Mouse (Mus musculus) kidney, adult 2 months (tissue): ENCODE data around the gene Upf2. TPM values are rescaled to one million over a fixed set of nuclear protein-coding genes. Genes with fewer than 3 reads are reported as not detected.

Source experiments
- DNase-seq: peaks from one replicate; pipeline ENCODE4 v3.0.0; 2021
- H3K27ac ChIP-seq: fragments of 200-500 bp; 2 replicates; pipeline ENCODE4 v1.5.1; 2012; ENCODE audit warnings: low read depth, low read length, control low read depth, inconsistent platforms; ENCODE audit not compliant: insufficient read depth
- H3K27me3 ChIP-seq: fragments of 200-500 bp; replicated peaks from 2 replicates; pipeline ENCODE4 v1.6.1; 2012; ENCODE audit warnings: mild to moderate bottlenecking, moderate library complexity, low read length, inconsistent platforms; ENCODE audit not compliant: control insufficient read depth, insufficient read depth
- H3K36me3 ChIP-seq: fragments of 200-500 bp; 2 replicates; pipeline ENCODE4 v1.6.1; 2012; ENCODE audit warnings: mild to moderate bottlenecking, moderate library complexity, low read length, inconsistent platforms; ENCODE audit not compliant: control insufficient read depth, insufficient read depth
- H3K4me1 ChIP-seq: fragments of 200-500 bp; 2 replicates; pipeline ENCODE4 v1.6.1; 2011; ENCODE audit warnings: low read length; ENCODE audit not compliant: control insufficient read depth, insufficient read depth
- H3K4me3 ChIP-seq: fragments of 200-500 bp; 2 replicates; pipeline ENCODE4 v1.5.1; 2011; ENCODE audit warnings: mild to moderate bottlenecking, low read depth, low read length, control low read depth; ENCODE audit not compliant: insufficient read depth
- CTCF ChIP-seq: fragments of 200-500 bp; conservative IDR thresholded peaks from 2 replicates; pipeline ENCODE4 v1.5.1; 2011; ENCODE audit warnings: low read depth, mild to moderate bottlenecking, control low read depth, low read length, moderate library complexity, mixed read lengths; ENCODE audit not compliant: insufficient read depth, insufficient read length
- POLR2A ChIP-seq: fragments of 200-500 bp; IDR thresholded peaks from one replicate; pipeline ENCODE4 v1.6.1; 2011; ENCODE audit warnings: low read depth, low read length, control low read depth
- WGBS: fragments of 180-500 bp; shearing (Covaris S2); methylation state at CpG from one replicate; pipeline ENCODE4 v1.1.7; 2018; 5-methylcytosine and 5-hydroxymethylcytosine counted together
- polyA plus RNA-seq: library from polyadenylated mRNA; depleted of rRNA; stranded (reverse); fragments of >200 nt; gene quantifications from 2 replicates; pipeline ENCODE4 v1.2.3, GENCODE M21; 2012

The Upf2 gene
- polyA plus RNA-seq, 1 experiment, result 4.3 TPM

GRCm38 (mm10) chr2:6071598-6072440, 120.5 kb downstream of the Upf2 start:
- peaks cover 2% of the 10 kb centered on the region; the same call in 1 of the 2 replicates for H3K4me1 ChIP-seq
- no peaks in the 10 kb centered on the region for H3K36me3 ChIP-seq
- peak; percentile 14 for DNase-seq
- no peaks in the 10 kb centered on the region for H3K27me3 ChIP-seq
- no peak overlapping the region for H3K27ac ChIP-seq
- H3K4me3 ChIP-seq, result no peak overlapping the region
- 51% methylated on average over 11 of the region's 11 CpGs for WGBS
- no peak for TF ChIP-seq POLR2A
- no peak for TF ChIP-seq CTCF

- DNase-seq, result no peak
- H3K4me1 ChIP-seq, result peaks cover 2% of the 10 kb centered on the region; the same call in 1 of the 2 replicates
Measured at GRCm38 (mm10) chr2:6072685-6073260, 121.5 kb downstream of the Upf2 start.

GRCm38 (mm10) chr2:6074891-6075529, 123.7 kb downstream of the Upf2 start:
- WGBS, result 44% methylated on average over 10 of the region's 10 CpGs
- no peak overlapping the region for H3K4me3 ChIP-seq
- H3K36me3 ChIP-seq, result no peaks in the 10 kb centered on the region
- peak; percentile 76 for DNase-seq
- H3K27me3 ChIP-seq, result no peaks in the 10 kb centered on the region
- no peak for TF ChIP-seq POLR2A
- TF ChIP-seq CTCF, result no peak
- H3K27ac ChIP-seq, result peak overlapping the region; percentile 75
- peaks cover 2% of the 10 kb centered on the region; the same call in 1 of the 2 replicates for H3K4me1 ChIP-seq

More at GRCm38 (mm10) chr2:6072685-6073260, 121.5 kb downstream of the Upf2 start:
- H3K27me3 ChIP-seq, result no peaks in the 10 kb centered on the region
- TF ChIP-seq POLR2A, result no peak
- TF ChIP-seq CTCF, result no peak
- WGBS, result 74% methylated on average over 7 of the region's 7 CpGs
- H3K27ac ChIP-seq, result no peak overlapping the region
- H3K4me3 ChIP-seq, result no peak overlapping the region
- H3K36me3 ChIP-seq, result no peaks in the 10 kb centered on the region

- no peaks in the 10 kb centered on the region for H3K27me3 ChIP-seq
- peaks cover 2% of the 10 kb centered on the region; the same call in 1 of the 2 replicates for H3K4me1 ChIP-seq
- no peak overlapping the region for H3K4me3 ChIP-seq
- peak overlapping the region; percentile 55; the same call in 1 of the 2 replicates for H3K27ac ChIP-seq
- DNase-seq, result no peak
- 11% methylated on average over 1 of the region's 1 CpGs for WGBS
- TF ChIP-seq POLR2A (no peak), CTCF (no peak)
- H3K36me3 ChIP-seq, result no peaks in the 10 kb centered on the region
Measured at GRCm38 (mm10) chr2:6075530-6075896, 124.2 kb downstream of the Upf2 start.

GRCm38 (mm10) chr2:6080037-6080436, 128.8 kb downstream of the Upf2 start:
- Histone ChIP-seq H3K4me3 (no peak overlapping the region), H3K27me3 (no peaks in the 10 kb centered on the region), H3K4me1 (peaks cover under 1% of the 10 kb centered on the region; the same call in 1 of the 2 replicates), H3K27ac (no peak overlapping the region), H3K36me3 (no peaks in the 10 kb centered on the region)
- TF ChIP-seq CTCF (no peak), POLR2A (no peak)
- 97% methylated on average over 1 of the region's 1 CpGs for WGBS
- DNase-seq, result peak; percentile 24

- no peak for TF ChIP-seq CTCF
- TF ChIP-seq POLR2A, result no peak
- Histone ChIP-seq H3K27ac (no peak overlapping the region), H3K4me1 (no peaks in the 10 kb centered on the region), H3K36me3 (no peaks in the 10 kb centered on the region), H3K4me3 (no peak overlapping the region), H3K27me3 (no peaks in the 10 kb centered on the region)
- no peak for DNase-seq
- WGBS, result 32% methylated on average over 8 of the region's 8 CpGs
Measured at GRCm38 (mm10) chr2:6081108-6081507, 129.8 kb downstream of the Upf2 start.

GRCm38 (mm10) chr2:6082615-6083014, 131.3 kb downstream of the Upf2 start:
- no peak overlapping the region for H3K27ac ChIP-seq
- TF ChIP-seq POLR2A, result no peak
- no peak for TF ChIP-seq CTCF
- H3K36me3 ChIP-seq, result no peaks in the 10 kb centered on the region
- DNase-seq, result no peak
- no peak overlapping the region for H3K4me3 ChIP-seq
- no peaks in the 10 kb centered on the region for H3K4me1 ChIP-seq
- no peaks in the 10 kb centered on the region for H3K27me3 ChIP-seq
- WGBS, result 85% methylated on average over 6 of the region's 6 CpGs
